Mouse (Mus musculus): Measurements from ENCODE around the gene Rcsd1. TPM values are rescaled to one million over a fixed set of nuclear protein-coding genes. Genes with fewer than 3 reads are reported as not detected.

The Rcsd1 gene
- total RNA-seq (2021) = 100 to 1,000 TPM; 112 to 114 TPM

DNA sequence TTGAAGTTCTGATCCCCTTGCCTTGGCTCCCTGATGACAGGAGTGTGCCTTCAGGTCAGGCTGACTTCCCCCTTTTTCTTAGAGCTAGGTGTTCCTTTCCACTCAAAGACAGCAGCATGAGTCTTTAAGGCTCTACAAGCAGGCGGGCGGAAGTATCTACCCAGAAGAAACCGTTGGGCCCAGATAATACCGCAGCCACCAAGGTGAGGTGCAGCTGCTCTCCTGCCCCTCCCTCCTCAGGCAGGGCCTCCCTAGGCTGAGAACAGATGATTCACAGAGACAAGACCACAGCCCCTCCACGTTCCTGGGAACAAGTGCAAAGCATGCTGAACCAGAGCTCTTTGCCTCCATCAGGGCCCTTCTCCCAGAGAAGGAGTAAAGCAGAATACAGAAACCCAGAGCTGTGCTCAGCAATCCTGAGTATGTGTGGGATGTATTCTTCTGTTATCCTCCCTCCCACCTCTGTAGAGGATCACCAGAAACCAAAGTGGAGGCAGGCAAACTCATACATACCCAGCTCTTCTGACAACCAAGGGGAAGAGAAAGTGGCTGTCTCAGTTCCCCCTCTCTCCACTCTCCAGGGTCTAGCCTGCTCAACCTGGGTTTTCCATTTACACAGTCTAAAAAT, at the start of gene Rcsd1:
Gene Rcsd1, minus strand, starts transcription at position 129 of the 628 bp plus-strand sequence.
- intact Hi-C loops (cut with DNase I) = no loop called here
- DNase-seq = no peak

DNA sequence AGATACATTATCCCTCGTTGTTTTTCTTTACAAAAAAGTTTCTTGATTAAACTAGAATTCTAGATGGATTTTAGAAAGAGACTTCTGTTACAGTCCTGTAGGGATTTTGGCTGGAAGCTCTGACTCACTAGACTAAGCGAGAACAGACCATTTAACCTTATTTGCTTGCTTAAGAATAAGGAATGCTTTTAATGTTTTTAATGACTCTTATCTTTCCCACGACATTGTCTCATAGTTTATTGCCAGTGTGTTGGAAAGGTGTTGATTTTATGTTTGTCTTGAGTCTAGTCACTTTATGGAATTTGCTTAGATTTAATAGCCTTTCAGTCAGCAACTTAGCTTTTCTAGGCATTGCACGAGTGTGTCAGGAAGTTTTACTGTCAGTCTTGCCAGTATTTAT, 45.6 kb upstream of the Rcsd1 start:
- intact Hi-C loops (cut with DNase I) = loop anchor here (2.0 to 5.0 kb wide), 2 partner anchors 16 to 173 kb away; no protein-coding TSS in a partner anchor
- no peak for DNase-seq

DNA sequence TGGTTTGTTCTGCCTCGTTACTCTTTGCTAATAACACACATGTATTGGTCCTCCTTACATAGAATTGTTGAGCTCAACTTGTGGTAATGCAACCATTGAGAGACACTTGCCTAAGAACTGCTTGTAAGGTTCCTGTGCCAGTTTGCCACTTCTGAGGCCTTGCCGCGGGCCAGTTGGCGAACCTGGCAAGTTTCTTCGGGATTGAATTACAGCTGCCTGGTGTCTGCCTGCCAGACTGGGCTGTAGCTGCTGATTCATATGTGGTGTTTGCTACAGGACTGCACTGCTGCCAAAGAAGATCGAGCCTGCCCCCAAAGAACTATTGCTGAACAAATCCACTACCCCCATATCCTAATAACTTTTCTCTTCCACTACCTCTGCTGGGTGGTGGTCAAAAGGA, 44.6 kb upstream of the Rcsd1 start:
- no peak for DNase-seq
- intact Hi-C loops (cut with DNase I) = loop anchor here (1.0 to 2.0 kb wide), 2 partner anchors 15 to 197 kb away; no protein-coding TSS in a partner anchor

GRCm38 (mm10) chr1:165751838-165752237, 42.3 kb upstream of the Rcsd1 start:
- intact Hi-C loops (cut with DNase I) = no loop called here
- no peak for DNase-seq

GRCm38 (mm10) chr1:165751142-165751541, 41.6 kb upstream of the Rcsd1 start:
- no peak for DNase-seq
- intact Hi-C loops (cut with DNase I) = no loop called here

DNA sequence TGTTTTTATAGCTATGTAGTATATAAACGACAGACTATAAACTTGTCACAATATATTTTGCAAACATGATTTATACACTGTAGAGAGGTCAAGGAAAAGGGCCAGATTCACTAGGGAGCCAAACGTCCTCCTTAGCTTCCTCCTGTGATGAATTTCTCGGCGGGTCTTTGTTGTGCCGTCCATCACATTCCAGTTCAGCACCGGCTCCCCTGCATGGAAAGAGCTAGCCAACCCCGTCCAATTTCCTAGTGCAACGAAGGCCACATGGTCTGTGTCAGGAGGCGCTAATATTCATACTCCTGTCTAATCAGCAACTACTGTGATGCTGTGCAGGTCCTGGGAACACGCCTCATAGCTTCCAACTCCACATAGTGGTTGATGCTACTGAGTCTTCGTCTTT, 38.5 kb upstream of the Rcsd1 start:
- intact Hi-C loops (cut with DNase I) = no loop called here
- DNase-seq = no peak

DNA sequence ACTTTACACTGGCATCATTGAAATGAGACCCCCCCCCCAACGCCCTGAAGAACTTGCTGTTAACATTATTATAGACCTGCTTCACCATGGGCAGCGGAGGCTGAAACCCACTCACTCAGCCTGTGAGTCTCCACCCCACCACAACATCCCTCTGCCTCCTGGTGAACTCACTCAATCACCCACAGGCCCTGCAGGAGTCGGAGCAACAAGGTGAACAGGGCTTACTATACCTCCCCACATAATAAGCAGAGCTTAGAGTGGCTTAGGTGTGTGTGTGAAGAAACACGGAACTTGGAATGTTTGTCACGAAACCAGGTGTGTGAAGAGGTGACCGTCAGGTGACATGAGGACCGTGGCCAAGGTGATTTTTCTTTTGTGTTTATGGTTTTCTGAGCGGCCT, 32.4 kb upstream of the Rcsd1 start:
- intact Hi-C loops (cut with DNase I) = no loop called here
- no peak for DNase-seq

DNA sequence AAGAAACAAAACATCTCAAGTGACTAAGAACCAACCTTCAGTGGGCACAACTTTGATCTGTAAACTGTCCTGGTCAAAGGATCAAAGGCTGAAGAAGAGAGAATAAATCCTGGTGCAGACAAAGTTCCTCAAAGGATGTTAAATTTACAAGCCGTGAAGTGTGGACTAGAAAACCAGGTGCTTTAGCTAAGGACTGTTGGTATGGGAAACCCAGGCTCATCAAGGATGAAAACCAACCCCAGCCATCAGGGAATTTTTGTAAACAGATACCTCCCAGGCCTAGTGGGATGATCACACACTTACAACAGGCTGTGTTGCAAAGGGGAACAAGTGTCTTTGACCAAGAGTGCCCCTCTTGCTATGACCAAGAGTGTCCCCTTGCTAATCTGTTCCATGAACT, 29.4 kb upstream of the Rcsd1 start:
- intact Hi-C loops (cut with DNase I) = loop anchor here (2.0 to 10.0 kb wide), 3 partner anchors 16 to 274 kb away; partner anchors contain the start of genes Dcaf6 and Mpc2
- no peak for DNase-seq

DNA sequence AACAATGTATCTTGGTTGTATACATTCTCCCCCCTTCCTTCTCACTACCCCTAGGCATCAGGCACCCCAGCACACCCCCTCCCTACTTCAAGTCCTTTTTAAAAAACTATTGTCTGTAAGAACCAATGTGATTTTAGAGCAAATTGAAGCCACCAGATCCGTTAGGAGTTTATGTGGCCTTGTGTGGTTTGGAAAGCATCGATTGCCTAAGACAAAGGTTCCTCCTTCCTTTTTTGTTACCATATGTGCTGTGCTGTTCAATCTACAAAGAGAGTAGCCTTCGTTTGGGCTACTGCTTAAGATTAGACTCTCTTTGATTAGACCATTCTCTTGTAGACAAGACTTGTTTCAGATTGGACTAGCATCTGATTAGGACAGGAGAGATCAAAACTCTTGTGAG, 28.3 kb upstream of the Rcsd1 start:
- intact Hi-C loops (cut with DNase I) = loop anchor here (2.0 to 10.0 kb wide), 4 partner anchors 17 to 273 kb away; partner anchors contain the start of genes Dcaf6 and Mpc2
- no peak for DNase-seq

- DNase-seq = no peak
- intact Hi-C loops (cut with DNase I) = loop anchor here (2.0 to 10.0 kb wide), 3 partner anchors 95 to 273 kb away; partner anchors contain the start of genes Dcaf6 and Mpc2
Measured at GRCm38 (mm10) chr1:165737451-165737850, 27.9 kb upstream of the Rcsd1 start.

DNA sequence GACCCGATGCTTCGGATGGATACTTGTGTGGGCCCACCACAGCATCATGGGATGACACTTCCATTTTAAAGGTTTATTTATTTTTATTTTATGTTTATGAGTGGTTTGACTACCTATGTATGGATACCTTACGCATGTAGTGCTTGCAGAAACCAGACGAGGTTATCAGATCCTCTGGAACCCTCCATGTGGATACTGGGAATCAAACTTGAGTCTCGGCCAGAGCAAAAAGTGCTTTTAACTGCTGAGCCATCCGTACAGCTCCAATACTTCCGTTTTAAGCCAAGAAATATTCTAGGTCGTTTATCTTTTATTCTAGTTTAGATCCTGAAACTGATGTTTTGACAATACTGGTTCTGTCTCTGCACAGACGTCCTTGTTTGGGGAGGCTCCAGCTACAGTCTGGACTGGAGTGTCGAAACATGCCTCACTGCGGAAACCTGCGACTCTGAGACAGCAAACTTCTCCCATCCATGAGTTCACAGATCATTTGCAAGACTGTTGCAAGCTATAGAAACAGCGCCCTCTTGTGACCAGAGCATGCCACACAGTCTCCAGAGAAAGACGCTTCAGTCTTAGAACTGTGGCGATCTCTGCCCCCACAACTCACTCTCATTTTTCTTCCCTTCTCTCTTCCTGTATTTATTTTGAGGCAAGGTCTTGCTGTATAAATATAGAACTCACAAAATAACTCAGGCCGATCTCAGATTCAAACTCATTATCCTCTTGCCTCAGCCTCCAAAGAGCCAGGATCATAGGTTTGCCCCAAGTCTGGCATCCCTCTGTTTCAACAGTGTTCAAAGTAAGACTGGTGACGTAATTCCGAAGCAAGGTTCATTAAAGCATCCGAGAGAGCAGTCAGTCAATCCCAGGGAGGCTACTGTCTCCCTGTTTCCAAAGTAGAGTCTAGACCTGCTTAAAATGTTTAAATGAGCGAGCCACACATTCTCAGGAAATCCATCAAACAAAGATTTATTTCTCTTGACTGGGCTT, 26.6 kb upstream of the Rcsd1 start:
- intact Hi-C loops (cut with DNase I) = loop anchor here (1.0 to 10.0 kb wide), 5 partner anchors 29 to 271 kb away; partner anchors contain the start of genes Dcaf6 and Mpc2
- peak; percentile 92 to 95 for DNase-seq

GRCm38 (mm10) chr1:165734840-165735239, 25.3 kb upstream of the Rcsd1 start:
- no peak for DNase-seq
- intact Hi-C loops (cut with DNase I) = loop anchor here (5.0 to 10.0 kb wide), 2 partner anchors 93 to 270 kb away; partner anchors contain the start of genes Dcaf6 and Mpc2

DNA sequence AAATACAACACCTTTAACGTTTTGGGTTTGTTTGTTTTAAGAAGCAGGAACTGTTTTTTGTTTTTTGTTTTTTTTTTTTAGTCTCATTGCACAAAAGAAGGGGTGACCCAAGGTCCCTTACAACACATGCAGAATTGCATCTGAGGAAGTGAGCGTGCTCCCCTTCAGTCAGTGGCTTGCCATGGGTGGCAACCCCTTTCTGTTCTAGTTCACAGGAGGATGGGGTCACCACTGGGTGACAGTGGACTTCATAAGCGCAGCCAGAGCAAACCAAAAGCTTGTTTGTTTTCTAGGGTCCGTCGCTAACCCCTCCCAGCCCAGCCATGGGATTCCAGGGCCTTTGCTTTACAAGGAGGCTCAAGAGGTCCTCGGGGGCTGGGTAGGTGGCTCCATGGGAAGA, 22.0 kb upstream of the Rcsd1 start:
- intact Hi-C loops (cut with DNase I) = loop anchor here (10.0 kb wide), 1 partner anchor 267 kb away; the partner anchor contains the start of genes Dcaf6 and Mpc2
- DNase-seq = no peak

DNA sequence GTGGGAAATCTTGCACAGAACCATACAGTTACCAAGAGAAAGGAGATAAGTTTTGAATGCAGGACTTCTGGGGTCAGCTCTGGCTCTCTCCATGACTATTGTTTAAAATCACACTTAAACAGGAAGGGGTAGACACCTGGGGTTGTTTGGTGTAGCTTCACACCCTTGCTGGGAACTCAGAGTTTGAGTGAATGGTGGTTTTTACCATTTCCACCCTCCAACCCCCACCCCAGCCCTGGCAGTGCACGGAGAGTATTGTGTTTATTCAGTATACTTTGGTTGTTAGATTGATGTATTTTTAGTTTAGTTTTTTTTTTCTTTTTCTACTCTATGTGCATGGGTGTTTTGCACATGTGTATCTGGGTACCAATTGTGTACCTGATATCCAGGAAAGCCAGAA, 20.6 kb upstream of the Rcsd1 start:
- intact Hi-C loops (cut with DNase I) = loop anchor here (10.0 kb wide), 1 partner anchor 265 kb away; the partner anchor contains the start of genes Dcaf6 and Mpc2
- DNase-seq = no peak

GRCm38 (mm10) chr1:165728057-165728639, 18.6 kb upstream of the Rcsd1 start:
- no peak for DNase-seq
- intact Hi-C loops (cut with DNase I) = no loop called here

DNA sequence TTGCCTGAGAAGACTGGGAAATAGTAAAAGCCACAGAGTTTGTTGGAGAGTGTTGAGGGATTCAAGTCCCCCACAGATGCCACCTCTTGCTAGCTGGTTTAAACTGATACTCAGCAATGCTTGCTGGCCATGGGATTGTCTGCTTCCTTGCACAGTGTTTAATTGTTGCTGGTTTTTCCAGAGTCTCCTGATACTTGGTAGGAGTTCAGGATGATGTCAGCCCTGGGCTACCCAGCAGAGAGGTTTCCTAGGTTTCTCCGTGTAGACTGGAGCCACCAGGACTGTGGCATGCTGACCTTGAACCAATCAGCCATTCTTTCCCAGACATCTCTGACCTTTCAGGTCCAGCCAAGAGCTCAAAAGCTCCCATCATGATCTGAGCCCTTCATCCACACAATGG, 17.4 kb upstream of the Rcsd1 start:
- intact Hi-C loops (cut with DNase I) = no loop called here
- no peak for DNase-seq

GRCm38 (mm10) chr1:165725039-165725644, 15.6 kb upstream of the Rcsd1 start:
- no peak for DNase-seq
- intact Hi-C loops (cut with DNase I) = no loop called here

- intact Hi-C loops (cut with DNase I) = no loop called here
- DNase-seq = no peak
Measured at GRCm38 (mm10) chr1:165724219-165725033, 14.9 kb upstream of the Rcsd1 start.

GRCm38 (mm10) chr1:165722531-165723123, 13.1 kb upstream of the Rcsd1 start:
- intact Hi-C loops (cut with DNase I) = no loop called here
- no peak for DNase-seq
